Mouse (Mus musculus) liver, embryonic 15.5 days (tissue): ENCODE data around the gene Trim33. TPM values are rescaled to one million over a fixed set of nuclear protein-coding genes. Genes with fewer than 3 reads are reported as not detected.

Source experiments
- ATAC-seq: fragments of 200-750 bp; cut with Nextera tagmentation; 2 replicates; pipeline ENCODE4 v1.8.0; 2017; ENCODE audit warnings: moderate number of reproducible peaks, mild to moderate bottlenecking, moderate library complexity; ENCODE audit not compliant: insufficient read depth
- H3K27ac ChIP-seq: fragments of 300-500 bp; sonication (generic); replicated peaks from 2 replicates; pipeline ENCODE4 v1.5.1; 2015; ENCODE audit warnings: mild to moderate bottlenecking, inconsistent platforms
- H3K27me3 ChIP-seq: fragments of 300-500 bp; sonication (generic); 2 replicates; pipeline ENCODE4 v1.6.1; 2015; ENCODE audit warnings: mild to moderate bottlenecking, inconsistent platforms
- H3K36me3 ChIP-seq: fragments of 300-500 bp; sonication (generic); replicated peaks from 2 replicates; pipeline ENCODE4 v1.6.1; 2015; ENCODE audit warnings: moderate library complexity, mild to moderate bottlenecking, inconsistent platforms
- H3K4me1 ChIP-seq: fragments of 300-500 bp; sonication (generic); replicated peaks from 2 replicates; pipeline ENCODE4 v1.6.1; 2015; ENCODE audit warnings: inconsistent platforms
- H3K4me2 ChIP-seq: fragments of 300-500 bp; sonication (generic); 2 replicates; pipeline ENCODE4 v1.6.1; 2015; ENCODE audit warnings: moderate library complexity, mild to moderate bottlenecking, inconsistent platforms
- H3K4me3 ChIP-seq: fragments of 300-500 bp; sonication (generic); replicated peaks from 2 replicates; pipeline ENCODE4 v1.5.1; 2015; ENCODE audit warnings: mild to moderate bottlenecking, inconsistent platforms
- H3K9ac ChIP-seq: fragments of 300-500 bp; sonication (generic); 2 replicates; pipeline ENCODE4 v1.6.1; 2015; ENCODE audit warnings: moderate library complexity, mild to moderate bottlenecking, inconsistent platforms
- H3K9me3 ChIP-seq: fragments of 300-500 bp; sonication (generic); replicated peaks from 2 replicates; pipeline ENCODE4 v1.6.1; 2016; ENCODE audit warnings: inconsistent platforms
- WGBS: fragments of 180-500 bp; shearing (Covaris S2); methylation state at CpG from one replicate; pipeline ENCODE4 v1.1.7; 2015; ENCODE audit warnings: mixed read lengths; ENCODE audit not compliant: insufficient replicate concordance; 5-methylcytosine and 5-hydroxymethylcytosine counted together
- polyA plus RNA-seq: library from polyadenylated mRNA; unstranded; fragments of >200 nt; fragmentation: Nextera tagmentation; extraction: Ambion mirVana; gene quantifications from 2 replicates; pipeline ENCODE4 v1.2.1, GENCODE M21; 2015

Gene Trim33
- polyA plus RNA-seq, 1 experiment from 2014 or later: 5.8 TPM

DNA sequence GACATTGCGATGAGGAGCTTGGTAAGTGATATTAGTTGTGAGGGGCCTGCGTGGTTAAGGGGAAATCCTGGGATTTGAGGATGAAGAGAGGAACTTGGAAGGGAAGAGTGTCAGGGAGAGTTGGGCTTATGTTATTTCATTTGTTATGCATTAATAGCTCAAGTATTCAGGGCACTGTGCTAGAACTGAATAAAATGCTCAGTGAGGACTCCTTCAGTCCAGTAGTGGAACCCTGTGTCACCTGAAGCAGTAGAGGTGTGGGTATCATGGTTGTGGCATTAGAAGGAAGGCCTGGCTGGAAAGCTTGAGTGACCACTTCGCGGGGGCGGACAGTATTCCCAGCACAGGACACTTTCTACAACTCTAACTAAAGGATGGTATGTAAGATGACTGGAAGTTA is 1.8 kb downstream of the Trim33 start:
- H3K27me3 ChIP-seq: no peaks in the 10 kb centered on the region
- H3K9ac ChIP-seq: peak overlapping the region; percentile 99
- WGBS: 31% methylated on average over 5 of the region's 5 CpGs
- H3K36me3 ChIP-seq: peaks cover 15% of the 10 kb centered on the region
- peak overlapping the region; percentile 84 for H3K4me2 ChIP-seq
- peaks cover 34% of the 10 kb centered on the region for H3K4me1 ChIP-seq
- no peak for ATAC-seq
- peak overlapping the region; percentile 91; the same call in 1 of the 2 replicates for H3K27ac ChIP-seq
- peak overlapping the region; percentile 99 for H3K4me3 ChIP-seq
- no peaks in the 10 kb centered on the region for H3K9me3 ChIP-seq

DNA sequence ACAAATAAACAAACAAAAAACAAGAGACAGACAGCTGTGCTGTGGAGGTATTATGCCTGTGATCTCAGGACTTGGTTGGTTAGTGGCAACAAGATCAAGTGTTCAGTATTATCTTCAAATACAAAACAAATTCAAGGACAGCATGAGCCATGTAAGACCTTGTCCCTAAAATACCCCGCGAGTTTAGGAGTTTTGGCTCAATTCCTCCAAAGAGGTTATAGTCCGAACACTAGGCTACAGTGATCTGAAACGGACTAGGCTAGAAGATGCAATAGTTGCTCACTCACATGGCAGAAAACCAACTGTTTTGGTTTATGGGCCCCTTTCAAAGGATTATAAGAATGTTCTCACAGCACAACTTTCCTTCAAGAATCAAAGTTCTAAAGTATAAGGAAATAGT is 9.7 kb downstream of the Trim33 start:
- Histone ChIP-seq H3K36me3 (0 out of 2 replicates have a peak, but pooled peaks cover 8% of the 10 kb centered on the region), H3K9ac (no peak overlapping the region), H3K27ac (no peak overlapping the region), H3K4me2 (no peak overlapping the region), H3K4me1 (peaks cover 5% of the 10 kb centered on the region; the same call in 1 of the 2 replicates), H3K9me3 (no peaks in the 10 kb centered on the region), H3K27me3 (no peaks in the 10 kb centered on the region), H3K4me3 (no peak overlapping the region)
- no peak for ATAC-seq
- 74% methylated on average over 4 of the region's 4 CpGs for WGBS

DNA sequence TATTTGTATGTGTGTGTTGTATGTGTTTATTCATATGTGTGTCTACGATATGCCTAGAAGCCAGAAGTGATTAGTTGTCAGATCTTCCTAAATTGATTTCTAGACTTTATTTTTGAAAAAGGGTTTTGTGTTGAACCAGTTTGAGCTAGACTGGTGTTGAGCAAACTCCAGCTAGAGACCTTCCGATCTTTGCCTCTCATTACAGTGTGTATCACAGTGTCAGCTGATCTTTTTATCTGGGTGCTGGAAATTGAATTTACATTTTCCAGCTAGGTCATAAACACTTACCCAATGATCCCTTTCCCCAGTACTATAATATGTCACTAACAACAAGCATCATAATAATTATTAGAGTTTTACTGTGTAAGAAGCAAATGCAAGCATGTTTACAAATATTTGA is 12.0 kb downstream of the Trim33 start:
- Histone ChIP-seq H3K9ac (no peak overlapping the region), H3K36me3 (peaks cover 4% of the 10 kb centered on the region; the same call in 1 of the 2 replicates), H3K4me2 (no peak overlapping the region), H3K4me1 (no peaks in the 10 kb centered on the region), H3K27ac (no peak overlapping the region), H3K9me3 (no peaks in the 10 kb centered on the region), H3K4me3 (no peak overlapping the region), H3K27me3 (no peaks in the 10 kb centered on the region)
- no peak for ATAC-seq
- WGBS: 75% methylated on average over 2 of the region's 2 CpGs

DNA sequence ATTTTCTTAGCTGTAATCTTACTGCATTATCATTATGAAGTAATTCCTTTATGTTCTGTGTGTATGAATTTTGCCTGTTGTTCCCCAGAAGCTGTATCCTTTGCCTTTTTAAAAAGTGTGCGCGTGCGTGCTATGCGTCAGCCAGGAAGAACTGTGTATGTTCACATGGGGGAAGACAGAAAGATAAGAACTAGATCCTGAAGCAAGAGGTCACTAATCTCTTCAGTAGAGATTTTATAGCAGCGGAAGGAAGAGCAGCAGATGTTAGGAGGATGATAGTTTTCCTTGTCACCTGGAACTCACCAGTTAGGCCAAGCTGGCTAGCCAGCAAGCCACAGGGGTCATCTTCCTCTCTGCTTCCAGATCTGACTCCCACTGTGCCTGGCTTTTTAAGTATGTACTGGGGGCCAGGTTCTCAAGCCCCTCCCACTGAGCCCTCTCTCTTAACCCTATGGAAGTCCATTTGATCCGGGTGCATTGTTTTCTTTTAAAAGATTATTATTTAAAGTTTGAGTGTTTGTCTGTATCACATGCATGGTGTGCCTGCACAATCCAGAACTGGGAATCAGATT is 26.4 kb downstream of the Trim33 start:
- Histone ChIP-seq H3K4me1 (no peaks in the 10 kb centered on the region), H3K4me3 (no peak overlapping the region), H3K27me3 (no peaks in the 10 kb centered on the region), H3K36me3 (no peaks in the 10 kb centered on the region), H3K27ac (no peak overlapping the region), H3K9ac (no peak overlapping the region), H3K9me3 (no peaks in the 10 kb centered on the region), H3K4me2 (no peak overlapping the region)
- 50% methylated on average over 6 of the region's 6 CpGs for WGBS
- no peak for ATAC-seq

DNA sequence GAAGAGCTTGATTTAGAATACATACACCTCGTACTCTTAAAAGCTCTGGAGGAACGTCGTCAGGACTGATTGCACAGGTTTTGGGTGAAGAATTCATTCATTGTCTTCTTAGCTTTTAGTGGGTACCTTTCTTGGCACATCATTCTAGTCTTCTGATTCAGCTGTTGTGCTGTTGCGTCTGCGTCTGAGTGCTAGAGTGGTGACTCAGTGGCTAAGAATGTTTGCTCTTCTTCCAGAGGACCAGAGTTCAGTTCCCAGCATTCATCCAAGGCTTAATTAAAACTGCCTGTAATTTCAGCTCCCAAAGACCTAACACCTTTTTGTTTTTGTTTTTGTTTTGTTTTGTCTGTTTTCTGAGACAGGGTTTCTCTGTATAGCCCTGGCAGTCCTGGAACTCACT is 30.2 kb downstream of the Trim33 start:
- WGBS: 74% methylated on average over 5 of the region's 5 CpGs
- no peak overlapping the region for H3K9ac ChIP-seq
- H3K27ac ChIP-seq: no peak overlapping the region
- H3K9me3 ChIP-seq: no peaks in the 10 kb centered on the region
- H3K4me3 ChIP-seq: no peak overlapping the region
- H3K27me3 ChIP-seq: no peaks in the 10 kb centered on the region
- H3K4me2 ChIP-seq: no peak overlapping the region
- no peaks in the 10 kb centered on the region for H3K36me3 ChIP-seq
- H3K4me1 ChIP-seq: no peaks in the 10 kb centered on the region
- no peak for ATAC-seq

DNA sequence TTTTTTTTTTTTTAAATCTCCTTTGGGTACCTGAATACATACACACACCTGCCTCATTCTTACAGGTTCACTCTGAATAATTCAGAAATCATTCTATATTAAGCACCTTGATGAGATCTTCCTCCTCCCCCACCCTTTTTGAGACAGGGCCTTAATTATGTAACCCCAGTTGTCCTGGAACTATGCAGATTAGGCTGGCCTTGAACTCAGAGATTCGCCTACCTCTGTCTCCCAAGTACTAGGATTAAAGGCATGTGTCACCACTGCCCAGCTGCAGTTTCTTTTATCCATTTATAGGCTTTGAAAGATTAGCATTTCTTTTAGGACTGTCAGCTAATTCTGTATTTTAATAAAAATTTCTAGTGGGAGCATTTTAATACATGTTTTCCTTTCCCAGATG is 30.7 kb downstream of the Trim33 start:
- Histone ChIP-seq H3K36me3 (0 out of 2 replicates have a peak, but pooled peaks cover 4% of the 10 kb centered on the region), H3K27me3 (no peaks in the 10 kb centered on the region), H3K4me2 (no peak overlapping the region), H3K9me3 (no peaks in the 10 kb centered on the region), H3K9ac (no peak overlapping the region), H3K4me3 (no peak overlapping the region), H3K27ac (no peak overlapping the region), H3K4me1 (no peaks in the 10 kb centered on the region)
- WGBS: 73% methylated on average over 1 of the region's 1 CpGs
- ATAC-seq: no peak

DNA sequence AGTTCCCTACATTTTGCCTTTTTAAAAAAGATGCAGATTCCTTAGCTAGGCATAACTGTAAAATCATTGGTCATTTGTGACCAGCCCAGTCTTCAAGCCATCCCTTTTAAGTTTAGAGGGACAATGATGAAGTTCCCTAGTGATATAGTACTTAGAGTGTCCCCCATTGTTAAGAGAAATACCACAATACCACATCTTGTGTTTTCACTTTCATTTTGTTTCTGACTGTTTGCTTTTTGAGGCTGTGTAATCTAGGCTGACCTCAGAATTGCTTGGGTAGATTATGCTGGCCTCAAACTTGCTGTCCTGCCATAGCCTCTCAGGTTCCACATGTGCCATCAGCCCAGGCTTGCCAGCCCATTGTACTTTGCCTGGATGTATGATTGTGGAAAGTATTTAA is 35.2 kb downstream of the Trim33 start:
- Histone ChIP-seq H3K9ac (no peak overlapping the region), H3K9me3 (no peaks in the 10 kb centered on the region), H3K4me3 (no peak overlapping the region), H3K36me3 (peaks cover 10% of the 10 kb centered on the region; the same call in 1 of the 2 replicates), H3K4me2 (no peak overlapping the region), H3K4me1 (no peaks in the 10 kb centered on the region), H3K27ac (no peak overlapping the region), H3K27me3 (no peaks in the 10 kb centered on the region)
- no peak for ATAC-seq

DNA sequence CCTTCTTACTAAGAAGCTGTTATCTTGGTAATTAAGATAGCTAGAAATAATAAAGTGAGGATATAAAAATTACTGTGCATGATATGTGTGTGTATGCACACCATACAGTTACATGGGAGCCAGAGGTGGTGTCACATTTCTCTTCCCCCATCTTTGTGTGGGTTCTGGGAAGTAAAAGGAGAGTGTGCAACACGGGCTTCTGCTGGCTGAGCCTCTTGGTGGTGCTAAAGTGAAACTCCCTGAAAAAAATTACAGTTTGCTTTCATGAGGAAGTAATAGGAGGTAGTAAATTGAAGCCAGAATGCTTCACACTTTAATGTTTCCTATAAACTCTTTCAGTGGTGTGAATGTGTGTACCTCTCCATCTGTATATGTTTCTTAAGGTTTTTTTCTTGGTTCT is 56.3 kb downstream of the Trim33 start:
- 36% methylated on average over 1 of the region's 1 CpGs for WGBS
- Histone ChIP-seq H3K4me2 (no peak overlapping the region), H3K27ac (no peak overlapping the region), H3K4me1 (no peaks in the 10 kb centered on the region), H3K9ac (no peak overlapping the region), H3K9me3 (no peaks in the 10 kb centered on the region), H3K36me3 (peaks cover 54% of the 10 kb centered on the region), H3K4me3 (no peak overlapping the region), H3K27me3 (no peaks in the 10 kb centered on the region)
- no peak for ATAC-seq

DNA sequence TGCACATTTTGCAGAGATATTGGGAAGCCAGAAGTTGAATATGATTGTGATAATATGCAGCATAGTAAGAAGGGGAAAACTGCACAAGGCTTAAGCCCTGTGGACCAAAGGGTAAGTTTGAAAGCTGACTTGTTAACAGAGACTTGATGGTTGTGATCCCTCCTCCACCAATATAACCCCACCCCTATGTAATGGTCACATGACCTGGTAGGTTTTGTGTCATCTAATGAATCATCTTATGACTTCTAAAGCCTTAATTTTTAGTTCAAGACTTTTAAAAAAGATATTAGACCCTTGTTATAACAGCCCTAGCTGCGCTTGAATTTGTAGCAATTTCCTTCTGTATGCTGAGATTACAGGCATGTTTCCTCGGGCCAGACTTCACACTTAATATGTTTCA is 67.6 kb downstream of the Trim33 start:
- Histone ChIP-seq H3K4me2 (no peak overlapping the region), H3K9ac (no peak overlapping the region), H3K27ac (no peak overlapping the region), H3K4me1 (no peaks in the 10 kb centered on the region), H3K36me3 (peaks cover 58% of the 10 kb centered on the region), H3K27me3 (no peaks in the 10 kb centered on the region), H3K9me3 (no peaks in the 10 kb centered on the region), H3K4me3 (no peak overlapping the region)
- WGBS: 89% methylated on average over 2 of the region's 2 CpGs
- ATAC-seq: no peak

DNA sequence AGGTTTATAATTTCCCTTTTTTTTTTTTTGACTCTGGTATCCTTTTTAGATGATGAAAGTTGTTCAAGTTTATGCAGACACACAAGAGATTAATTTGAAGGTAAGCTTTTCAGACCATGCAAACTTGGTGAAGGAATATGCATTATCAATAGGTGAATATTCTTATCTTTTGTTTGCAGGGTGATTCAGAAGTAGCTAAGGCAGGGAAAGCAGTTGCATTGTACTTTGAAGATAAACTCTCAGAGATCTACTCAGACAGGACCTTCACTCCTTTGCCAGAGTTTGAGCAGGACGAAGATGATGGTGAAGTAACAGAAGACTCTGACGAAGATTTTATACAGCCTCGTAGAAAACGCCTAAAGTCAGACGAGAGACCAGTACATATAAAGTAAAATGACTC is 74.4 kb downstream of the Trim33 start:
- no peak overlapping the region for H3K9ac ChIP-seq
- H3K27ac ChIP-seq: no peak overlapping the region
- ATAC-seq: peak; percentile 74
- H3K36me3 ChIP-seq: peaks cover 48% of the 10 kb centered on the region
- H3K4me3 ChIP-seq: no peak overlapping the region
- no peaks in the 10 kb centered on the region for H3K27me3 ChIP-seq
- WGBS: 20% methylated on average over 5 of the region's 5 CpGs
- H3K4me2 ChIP-seq: peak overlapping the region; percentile 14; the same call in 1 of the 2 replicates
- H3K9me3 ChIP-seq: no peaks in the 10 kb centered on the region
- H3K4me1 ChIP-seq: 0 out of 2 replicates have a peak, but pooled peaks cover 6% of the 10 kb centered on the region

DNA sequence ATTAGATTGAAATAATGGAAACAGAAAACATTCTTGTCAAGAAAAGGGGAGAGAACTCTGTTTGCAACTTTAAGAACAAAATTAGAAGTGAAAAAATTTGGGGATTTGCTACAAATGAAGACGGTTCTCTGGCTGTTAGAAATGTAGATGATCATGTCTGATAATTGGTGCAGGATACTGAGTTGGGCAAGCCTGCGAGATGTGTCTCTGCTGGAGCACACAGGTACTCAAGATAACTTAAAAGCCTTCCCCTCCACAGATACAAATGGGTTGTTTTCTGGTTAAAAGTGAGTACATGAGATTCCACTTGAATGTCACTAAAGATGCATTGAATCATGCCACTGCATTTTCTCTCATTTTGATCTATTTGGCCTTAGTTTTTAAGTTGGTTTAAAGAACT is 74.9 kb downstream of the Trim33 start:
- ATAC-seq: 0 out of 2 replicates have a peak, but pooled peaks have one; percentile 49
- Histone ChIP-seq H3K27ac (no peak overlapping the region), H3K4me2 (no peak overlapping the region), H3K27me3 (no peaks in the 10 kb centered on the region), H3K9me3 (no peaks in the 10 kb centered on the region), H3K36me3 (peaks cover 46% of the 10 kb centered on the region), H3K4me1 (0 out of 2 replicates have a peak, but pooled peaks cover 6% of the 10 kb centered on the region), H3K9ac (no peak overlapping the region), H3K4me3 (no peak overlapping the region)
- WGBS: 13% methylated on average over 2 of the region's 2 CpGs

DNA sequence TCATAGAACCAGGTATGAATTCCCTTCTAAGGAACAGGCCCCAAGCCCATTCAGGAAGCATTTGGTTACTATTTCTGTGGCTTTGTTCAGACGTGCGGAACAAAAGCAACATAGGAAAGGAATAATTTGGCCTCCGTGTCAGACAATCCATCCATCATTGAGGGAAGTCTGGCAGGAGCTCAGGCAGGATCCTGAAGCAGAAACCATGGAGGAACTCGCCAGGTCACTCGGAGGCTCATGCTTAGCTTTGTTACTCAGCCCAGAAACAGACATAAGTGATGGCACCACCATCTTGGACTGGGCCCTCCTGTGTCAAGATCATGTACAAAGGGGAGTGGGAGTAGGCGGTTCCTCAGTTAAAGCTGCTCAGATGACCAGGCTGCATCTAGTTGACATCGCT is 82.1 kb downstream of the Trim33 start:
- 78% methylated on average over 7 of the region's 7 CpGs for WGBS
- Histone ChIP-seq H3K4me3 (no peak overlapping the region), H3K36me3 (0 out of 2 replicates have a peak, but pooled peaks cover 9% of the 10 kb centered on the region), H3K4me1 (no peaks in the 10 kb centered on the region), H3K27ac (no peak overlapping the region), H3K27me3 (no peaks in the 10 kb centered on the region), H3K4me2 (no peak overlapping the region), H3K9me3 (no peaks in the 10 kb centered on the region), H3K9ac (no peak overlapping the region)
- no peak for ATAC-seq
